Mouse (Mus musculus) kidney, embryonic 14.5 days (tissue): ENCODE measurements around the gene Ptprj. TPM values are rescaled to one million over a fixed set of nuclear protein-coding genes. Genes with fewer than 3 reads are reported as not detected.
A peak's percentile ranks its signal among the peaks of the same experiment; 100 is the strongest.

Experiments used
- ATAC-seq: fragments of 200-750 bp; cut with Nextera tagmentation; 2 replicates; pipeline ENCODE4 v1.8.0; 2017; ENCODE audit warnings: moderate number of reproducible peaks, mild to moderate bottlenecking, moderate TSS enrichment, moderate library complexity; ENCODE audit not compliant: low FRiP score, low TSS enrichment
- H3K27ac ChIP-seq: fragments of 300-500 bp; sonication (generic); 2 replicates; pipeline ENCODE4 v1.5.1; 2014; ENCODE audit warnings: low read depth, mild to moderate bottlenecking, low read length, moderate library complexity, mixed read lengths
- H3K27me3 ChIP-seq: fragments of 300-500 bp; sonication (generic); 2 replicates; pipeline ENCODE4 v1.6.1; 2014; ENCODE audit warnings: mild to moderate bottlenecking, low read length; ENCODE audit not compliant: control insufficient read depth, insufficient read depth
- H3K36me3 ChIP-seq: fragments of 300-500 bp; sonication (generic); 2 replicates; pipeline ENCODE4 v1.6.1; 2014; ENCODE audit warnings: low read length, mixed read lengths; ENCODE audit not compliant: control insufficient read depth, insufficient read depth
- H3K4me1 ChIP-seq: fragments of 300-500 bp; sonication (generic); 2 replicates; pipeline ENCODE4 v1.6.1; 2014; ENCODE audit warnings: low read length, mixed read lengths; ENCODE audit not compliant: control insufficient read depth, insufficient read depth
- H3K4me2 ChIP-seq: fragments of 300-500 bp; sonication (generic); replicated peaks from 2 replicates; pipeline ENCODE4 v1.6.1; 2014; ENCODE audit warnings: low read depth, mild to moderate bottlenecking, low read length
- H3K4me3 ChIP-seq: fragments of 300-500 bp; sonication (generic); 2 replicates; pipeline ENCODE4 v1.5.1; 2014; ENCODE audit warnings: mild to moderate bottlenecking, low read length
- H3K9ac ChIP-seq: fragments of 300-500 bp; sonication (generic); 2 replicates; pipeline ENCODE4 v1.6.1; 2014; ENCODE audit warnings: low read depth, mild to moderate bottlenecking, low read length, moderate library complexity
- H3K9me3 ChIP-seq: fragments of 300-500 bp; sonication (generic); 2 replicates; pipeline ENCODE4 v1.6.1; 2016; ENCODE audit warnings: low read length; ENCODE audit not compliant: control insufficient read depth
- WGBS: fragments of 180-500 bp; shearing (Covaris S2); extraction: QIAGEN DNeasy Blood & Tissue Kit; methylation state at CpG from one replicate; pipeline ENCODE4 v1.1.7; 2014; 5-methylcytosine and 5-hydroxymethylcytosine counted together
- polyA plus RNA-seq: library from polyadenylated mRNA; unstranded; fragments of >200 nt; fragmentation: Nextera tagmentation; extraction: Ambion mirVana; gene quantifications from 2 replicates; pipeline ENCODE4 v1.2.1, GENCODE M21; 2014

Gene Ptprj
- polyA plus RNA-seq, 1 experiment from 2014 or later, result 10.8 TPM

DNA sequence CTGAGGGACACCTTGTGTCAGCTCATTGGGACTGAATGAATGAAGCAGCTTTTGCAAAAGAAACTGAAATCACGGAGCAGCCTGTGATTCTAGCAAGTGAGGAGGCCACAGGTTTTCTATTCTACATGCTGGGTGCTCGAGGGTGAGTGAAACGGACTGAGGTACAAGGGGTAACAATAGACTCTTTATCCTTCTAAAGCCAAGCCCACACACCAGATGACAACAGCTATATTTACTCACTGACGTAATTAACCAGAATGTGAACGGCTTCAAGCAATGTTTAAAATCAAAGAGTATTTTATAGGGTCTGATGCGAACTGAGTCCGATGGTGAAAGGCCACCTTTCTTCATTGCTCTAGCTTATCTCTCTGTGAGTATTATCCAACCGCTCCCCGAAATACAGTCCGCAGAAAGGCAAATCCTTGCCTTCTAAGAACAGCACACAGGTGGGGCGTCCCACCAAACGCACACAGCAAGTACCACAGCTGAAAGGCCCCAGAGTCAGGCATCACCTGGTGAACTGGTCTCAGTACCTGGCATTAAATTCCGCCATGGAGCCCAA is 99.6 kb downstream of the Ptprj start:
- no peaks in the 10 kb centered on the region for H3K9me3 ChIP-seq
- H3K36me3 ChIP-seq, result no peaks in the 10 kb centered on the region
- H3K27me3 ChIP-seq, result no peaks in the 10 kb centered on the region
- ATAC-seq, result no peak
- no peak overlapping the region for H3K27ac ChIP-seq
- peaks cover 6% of the 10 kb centered on the region for H3K4me1 ChIP-seq
- no peak overlapping the region for H3K4me3 ChIP-seq
- H3K9ac ChIP-seq, result no peak overlapping the region
- WGBS, result 74% methylated on average over 13 of the region's 13 CpGs
- H3K4me2 ChIP-seq, result no peak overlapping the region

DNA sequence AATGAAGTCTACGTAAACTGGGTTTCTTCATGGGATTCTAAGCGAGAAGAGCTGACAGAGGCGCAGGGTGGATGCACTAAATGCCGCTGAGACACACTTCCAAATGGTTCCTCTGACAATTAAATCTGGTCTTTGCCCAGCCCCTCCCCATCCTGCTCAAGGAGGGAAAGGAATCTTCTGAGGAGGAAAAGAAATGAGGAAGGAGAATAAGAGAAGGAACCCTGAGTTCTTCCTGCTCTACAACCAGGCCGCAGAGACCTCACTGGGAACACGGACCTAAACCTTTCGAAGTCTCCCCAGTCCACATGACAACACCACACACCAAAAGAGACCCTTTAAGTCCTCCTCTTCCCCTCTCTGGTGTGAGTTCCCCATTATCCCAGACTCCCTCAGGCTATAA is 101.9 kb downstream of the Ptprj start:
- no peaks in the 10 kb centered on the region for H3K36me3 ChIP-seq
- H3K4me3 ChIP-seq, result no peak overlapping the region
- no peaks in the 10 kb centered on the region for H3K9me3 ChIP-seq
- H3K9ac ChIP-seq, result no peak overlapping the region
- peaks cover 4% of the 10 kb centered on the region; the same call in 1 of the 2 replicates for H3K4me1 ChIP-seq
- no peaks in the 10 kb centered on the region for H3K27me3 ChIP-seq
- H3K4me2 ChIP-seq, result no peak overlapping the region
- 87% methylated on average over 7 of the region's 7 CpGs for WGBS
- no peak overlapping the region for H3K27ac ChIP-seq
- ATAC-seq, result no peak

DNA sequence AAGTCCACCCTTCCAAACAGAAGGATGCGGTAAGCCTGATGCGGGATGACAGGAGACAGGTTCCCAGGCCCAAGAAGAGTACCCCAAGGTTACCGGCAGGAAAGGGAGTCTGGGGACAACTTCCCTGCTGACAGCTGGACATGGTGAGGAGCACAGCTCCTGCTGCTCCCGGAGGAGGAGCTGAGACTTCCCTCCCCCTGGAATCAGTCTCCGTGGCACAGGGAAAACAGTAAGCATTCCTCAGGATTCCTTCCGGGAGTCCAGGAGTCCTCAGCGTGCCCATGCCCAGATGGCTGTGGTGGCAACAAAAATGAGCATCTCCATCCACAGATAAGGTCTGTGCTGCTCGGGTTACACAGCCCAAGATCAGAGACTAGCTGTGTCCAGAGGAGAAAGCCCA is 102.8 kb downstream of the Ptprj start:
- no peaks in the 10 kb centered on the region for H3K9me3 ChIP-seq
- no peak overlapping the region for H3K4me3 ChIP-seq
- no peak overlapping the region for H3K9ac ChIP-seq
- H3K4me2 ChIP-seq, result no peak overlapping the region
- no peak for ATAC-seq
- H3K27ac ChIP-seq, result no peak overlapping the region
- no peaks in the 10 kb centered on the region for H3K27me3 ChIP-seq
- WGBS, result 30% methylated on average over 8 of the region's 8 CpGs
- H3K4me1 ChIP-seq, result peaks cover 4% of the 10 kb centered on the region; the same call in 1 of the 2 replicates
- no peaks in the 10 kb centered on the region for H3K36me3 ChIP-seq

DNA sequence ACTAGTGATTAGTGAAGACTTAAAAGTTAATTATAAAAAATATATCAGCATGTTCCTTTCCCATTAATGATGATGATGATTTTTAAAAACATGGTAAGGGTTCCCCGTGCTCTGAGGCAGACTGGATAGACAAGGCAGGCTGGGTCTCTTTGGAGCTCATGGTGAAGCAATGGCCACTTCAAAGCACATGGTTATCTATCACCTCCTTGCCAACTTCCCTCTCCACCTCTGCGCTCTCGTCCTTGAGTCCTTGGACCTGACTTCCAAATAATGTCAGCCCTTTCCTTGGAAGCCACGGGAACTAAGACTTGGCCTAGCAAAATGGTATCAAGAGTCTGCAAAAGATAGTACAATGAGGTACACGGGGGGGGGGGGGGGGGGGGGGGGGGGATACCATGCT is 103.7 kb downstream of the Ptprj start:
- ATAC-seq, result no peak
- Histone ChIP-seq H3K9ac (no peak overlapping the region), H3K4me3 (no peak overlapping the region), H3K9me3 (no peaks in the 10 kb centered on the region), H3K27me3 (no peaks in the 10 kb centered on the region), H3K27ac (no peak overlapping the region), H3K4me1 (peaks cover 4% of the 10 kb centered on the region; the same call in 1 of the 2 replicates), H3K4me2 (no peak overlapping the region), H3K36me3 (no peaks in the 10 kb centered on the region)
- WGBS, result 63% methylated on average over 4 of the region's 5 CpGs

DNA sequence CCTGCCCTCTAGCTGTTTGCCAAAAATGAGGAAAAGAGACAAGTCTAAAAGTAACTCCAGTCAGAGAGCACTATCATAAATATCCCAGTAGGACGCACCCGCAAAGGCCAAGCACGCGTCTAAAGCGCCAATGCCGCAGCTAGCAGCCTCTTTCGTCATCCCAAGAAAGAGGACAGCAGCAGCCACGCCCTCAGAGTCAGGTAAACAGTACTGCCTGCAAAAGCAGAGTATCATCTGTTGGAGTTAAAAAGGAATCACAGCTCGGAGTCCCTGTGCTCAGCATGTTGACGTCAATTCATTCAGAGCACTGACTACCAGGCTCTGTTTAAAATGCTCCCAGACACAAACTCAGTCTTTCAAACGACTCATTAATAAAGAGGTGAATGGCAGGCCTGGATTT is 104.1 kb downstream of the Ptprj start:
- Histone ChIP-seq H3K9me3 (no peaks in the 10 kb centered on the region), H3K4me3 (no peak overlapping the region), H3K27ac (no peak overlapping the region), H3K27me3 (no peaks in the 10 kb centered on the region), H3K4me2 (no peak overlapping the region), H3K4me1 (peaks cover 4% of the 10 kb centered on the region; the same call in 1 of the 2 replicates), H3K9ac (no peak overlapping the region), H3K36me3 (no peaks in the 10 kb centered on the region)
- WGBS, result 86% methylated on average over 11 of the region's 11 CpGs
- no peak for ATAC-seq

DNA sequence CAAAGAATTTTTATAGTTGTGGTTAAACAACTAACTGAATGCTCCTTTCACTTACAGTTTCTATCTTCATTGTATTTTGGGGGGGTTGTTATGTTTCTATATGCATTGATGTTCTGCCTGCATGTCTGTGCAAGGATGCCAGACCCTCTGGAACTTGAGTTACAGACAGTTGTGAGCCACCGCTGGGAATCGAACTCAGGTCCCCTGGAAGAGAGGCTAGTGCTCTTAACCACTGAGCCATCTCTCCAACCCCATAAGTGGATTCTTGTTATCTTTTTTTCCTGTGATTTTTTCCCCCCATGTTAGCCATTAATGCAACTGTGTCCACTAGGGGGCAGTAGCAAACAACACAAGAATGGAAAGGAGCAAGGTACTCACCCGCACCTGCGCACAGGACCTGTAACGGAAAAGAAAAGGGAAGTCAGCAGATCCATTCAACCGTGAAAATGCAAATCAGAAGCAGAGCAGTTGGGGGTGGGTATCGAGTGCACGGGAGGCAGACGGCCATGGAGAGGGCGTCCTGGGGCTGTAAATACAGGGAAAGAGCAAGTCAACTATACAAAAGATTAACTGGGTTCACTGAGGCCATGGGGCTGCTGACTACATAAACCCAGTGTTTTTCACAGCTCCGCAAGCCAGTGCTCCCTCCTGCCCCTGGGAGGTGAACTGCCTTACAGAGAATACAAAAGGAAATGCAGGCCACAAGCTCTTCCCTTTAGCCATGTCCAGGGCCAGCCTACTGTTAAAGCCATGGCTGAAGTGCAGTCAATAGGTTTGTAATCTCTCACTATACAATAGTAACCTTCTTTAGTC is 105.6 kb downstream of the Ptprj start:
- H3K9ac ChIP-seq, result no peak overlapping the region

DNA sequence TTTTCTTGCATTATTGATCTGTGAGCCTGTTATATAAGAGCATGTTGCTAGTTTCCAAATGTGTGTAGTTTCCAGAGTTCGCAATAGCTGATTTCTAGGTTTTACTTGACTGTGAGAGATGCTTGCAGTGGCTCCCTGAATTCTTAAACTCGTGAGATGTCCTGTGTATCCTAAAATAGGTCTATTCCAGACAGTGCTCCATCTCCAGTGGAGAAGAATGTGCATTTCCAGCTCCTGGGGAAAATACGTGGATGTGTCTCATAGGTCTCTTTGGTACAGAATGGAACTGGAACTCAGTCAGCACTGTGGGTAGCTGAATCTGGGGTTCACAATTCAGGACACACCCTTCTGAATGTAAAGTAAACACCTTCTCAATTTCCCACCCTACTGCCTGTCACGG is 107.7 kb downstream of the Ptprj start:
- H3K36me3 ChIP-seq, result no peaks in the 10 kb centered on the region
- H3K27ac ChIP-seq, result no peak overlapping the region
- no peak overlapping the region for H3K9ac ChIP-seq
- no peaks in the 10 kb centered on the region; the same call in 1 of the 2 replicates for H3K4me1 ChIP-seq
- ATAC-seq, result no peak
- WGBS, result 73% methylated on average over 4 of the region's 4 CpGs
- H3K4me2 ChIP-seq, result no peak overlapping the region
- H3K4me3 ChIP-seq, result no peak overlapping the region
- no peaks in the 10 kb centered on the region for H3K27me3 ChIP-seq
- no peaks in the 10 kb centered on the region for H3K9me3 ChIP-seq

More for the DNA sequence above, 105.6 kb downstream of the Ptprj start:
- peak overlapping the region; percentile 31 for H3K4me2 ChIP-seq
- H3K4me3 ChIP-seq, result peak overlapping the region; percentile 9; the same call in 1 of the 2 replicates
- peak; percentile 92 for ATAC-seq
- peak overlapping the region; percentile 70; the same call in 1 of the 2 replicates for H3K27ac ChIP-seq
- no peaks in the 10 kb centered on the region for H3K27me3 ChIP-seq
- WGBS, result 3% methylated on average over 11 of the region's 11 CpGs
- no peaks in the 10 kb centered on the region for H3K9me3 ChIP-seq
- peaks cover 4% of the 10 kb centered on the region; the same call in 1 of the 2 replicates for H3K4me1 ChIP-seq
- H3K36me3 ChIP-seq, result no peaks in the 10 kb centered on the region

DNA sequence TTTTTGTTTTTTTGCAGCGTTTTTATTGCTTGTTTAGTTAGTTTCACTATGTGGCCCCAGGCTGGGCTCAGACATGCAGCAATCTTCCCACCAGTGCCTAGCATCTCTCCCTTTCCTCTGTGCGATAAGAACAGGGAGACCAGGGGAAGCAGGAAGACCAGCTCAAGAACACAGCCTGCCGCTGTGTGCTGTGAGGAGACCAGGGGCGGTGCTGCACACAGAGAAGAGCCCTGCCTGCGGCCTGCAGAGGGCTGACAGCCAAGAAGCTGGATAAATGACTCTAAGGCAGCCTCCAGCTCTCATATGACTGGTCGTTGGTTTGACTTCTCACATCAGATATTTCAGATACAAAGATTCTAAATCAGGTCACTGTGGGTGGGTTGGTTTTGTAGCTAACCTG is 110.3 kb downstream of the Ptprj start:
- no peaks in the 10 kb centered on the region; the same call in 1 of the 2 replicates for H3K36me3 ChIP-seq
- H3K4me3 ChIP-seq, result no peak overlapping the region
- H3K4me1 ChIP-seq, result no peaks in the 10 kb centered on the region
- ATAC-seq, result no peak
- WGBS, result 38% methylated on average over 6 of the region's 6 CpGs
- H3K27me3 ChIP-seq, result no peaks in the 10 kb centered on the region
- H3K27ac ChIP-seq, result no peak overlapping the region
- no peak overlapping the region for H3K9ac ChIP-seq
- H3K4me2 ChIP-seq, result no peak overlapping the region
- H3K9me3 ChIP-seq, result no peaks in the 10 kb centered on the region

DNA sequence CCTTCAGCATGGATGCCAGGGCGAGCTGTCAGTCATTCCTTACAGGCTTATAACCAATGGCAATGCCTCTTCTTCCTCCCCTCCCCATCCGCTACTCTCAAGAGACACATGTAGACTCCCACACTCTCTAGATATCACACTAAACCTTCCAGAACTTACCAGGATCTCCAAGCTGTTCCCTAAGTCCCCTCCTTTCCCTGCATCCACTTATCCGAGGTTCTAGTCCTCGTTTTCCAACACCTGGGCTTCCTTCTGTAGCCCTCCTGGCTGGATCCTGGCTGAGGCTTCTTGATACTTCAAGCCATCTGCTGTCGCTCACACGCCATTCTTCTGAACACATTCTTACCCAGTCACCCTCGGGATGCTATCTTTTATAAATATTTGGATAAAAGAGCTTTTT is 114.0 kb downstream of the Ptprj start:
- Histone ChIP-seq H3K27me3 (no peaks in the 10 kb centered on the region), H3K9ac (no peak overlapping the region), H3K4me1 (no peaks in the 10 kb centered on the region), H3K36me3 (peaks cover 10% of the 10 kb centered on the region; the same call in 1 of the 2 replicates), H3K9me3 (no peaks in the 10 kb centered on the region), H3K4me2 (no peak overlapping the region), H3K27ac (no peak overlapping the region), H3K4me3 (no peak overlapping the region)
- 73% methylated on average over 7 of the region's 7 CpGs for WGBS
- no peak for ATAC-seq
